Mouse (Mus musculus) B cell, adult 62 days (primary cell): ENCODE results near the gene Olfr1341. TPM values are rescaled to one million over a fixed set of nuclear protein-coding genes. Genes with fewer than 3 reads are reported as not detected.

Source experiments
- total RNA-seq: library from RNA; stranded (reverse); gene quantifications from 4 replicates; pipeline ENCODE4 v1.2.4, GENCODE M21; 2023

Olfr1341 gene
- not detected in 4 replicates for total RNA-seq

DNA sequence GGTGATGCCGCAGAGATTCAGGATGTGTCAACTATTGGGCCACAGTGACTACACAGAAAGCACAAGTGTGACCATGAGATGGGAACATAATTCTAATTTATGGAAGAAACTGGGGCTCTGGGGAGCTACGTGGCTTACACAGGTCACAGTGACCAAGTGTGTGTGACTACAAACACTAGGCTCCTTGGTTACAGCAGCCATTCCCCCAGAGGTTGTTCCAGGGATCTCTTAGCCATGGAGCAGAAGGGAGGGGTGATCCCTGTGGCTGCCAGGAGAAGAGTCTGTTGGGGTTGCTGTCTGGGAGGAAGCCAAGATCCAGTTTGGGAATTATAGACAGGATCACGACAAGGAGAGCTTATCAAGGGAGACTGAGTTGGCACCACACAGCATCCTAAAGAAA, at the start of gene Olfr1341:
Gene Olfr1341 (plus strand): TSS at position 301 of the 400 bp plus-strand sequence.

DNA sequence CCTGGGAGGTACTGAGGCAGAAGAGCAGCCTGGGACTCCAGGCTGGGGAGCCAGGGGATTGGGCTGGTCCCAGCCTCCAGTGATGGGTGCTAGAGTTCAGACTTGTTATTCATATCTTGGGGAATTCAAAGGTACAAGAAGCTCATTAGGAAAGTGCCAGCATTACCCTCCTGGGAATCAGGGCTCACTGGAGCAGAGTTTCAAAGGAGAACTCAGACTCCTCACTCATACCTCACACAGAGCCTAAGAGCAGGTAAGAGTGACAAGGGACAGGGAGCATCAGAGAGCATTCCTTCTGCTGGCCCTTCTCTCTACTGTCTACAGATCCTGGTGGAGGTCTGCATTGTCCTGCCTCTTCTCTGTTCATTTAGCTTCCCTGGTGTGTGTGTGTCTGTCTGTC, 44.7 kb upstream of the Olfr1341 start, which contains the start of gene Olfr62:
Gene Olfr62 (plus strand): TSS at position 301 of the 400 bp plus-strand sequence.

DNA sequence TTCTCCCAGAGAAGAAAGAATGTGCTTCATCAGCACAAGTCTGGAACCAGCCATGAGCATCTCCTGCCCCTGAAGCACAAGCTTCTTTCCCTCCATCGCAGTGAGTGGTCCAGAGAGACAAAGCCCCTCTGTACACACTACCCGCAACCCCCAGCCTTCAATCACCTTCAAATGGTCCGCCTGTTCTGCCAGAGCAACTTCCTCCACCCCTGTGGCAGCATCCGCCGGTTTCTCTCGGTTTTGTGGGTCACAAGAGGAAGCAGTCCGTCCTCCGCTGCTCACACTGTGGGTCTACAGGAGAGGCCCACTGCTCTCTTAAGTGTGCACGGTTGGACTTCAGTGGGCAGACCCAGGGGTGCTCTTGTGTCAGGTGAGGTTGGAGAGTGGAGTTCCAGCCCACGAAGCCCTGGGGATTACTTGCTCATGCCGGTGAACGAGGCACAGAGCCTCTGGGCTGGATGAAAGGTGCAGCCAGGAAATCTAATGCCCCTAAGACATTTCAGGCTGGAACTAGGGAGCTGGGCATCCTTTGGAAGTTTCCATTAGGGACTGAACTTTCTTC, 10.8 kb upstream of the Olfr1341 start, which contains the start of gene Olfr1342:
Gene Olfr1342 (minus strand): TSS at position 345 of the 562 bp plus-strand sequence.

DNA sequence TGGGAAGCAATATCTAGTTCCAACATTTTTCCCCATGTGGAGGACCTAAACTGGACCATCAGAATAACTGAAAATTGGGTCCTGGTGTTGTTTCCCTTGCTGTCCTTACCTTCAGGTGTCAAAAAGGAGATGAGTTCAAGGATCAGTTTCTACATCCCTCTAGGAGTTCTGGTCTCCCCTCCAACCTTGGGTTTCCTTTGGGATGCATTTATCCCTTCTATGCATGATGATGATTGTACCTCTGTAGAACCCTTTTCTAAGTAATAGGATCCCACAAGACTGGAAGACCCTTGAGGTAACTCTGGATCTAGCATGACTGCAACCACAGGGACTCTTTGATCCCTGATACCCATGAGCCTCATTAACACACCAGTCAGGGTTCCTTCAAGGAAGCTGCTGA, 16.5 kb downstream of the Olfr1341 start, which contains the start of gene Olfr1340:
Gene Olfr1340 (plus strand): TSS at position 301 of the 400 bp plus-strand sequence.

DNA sequence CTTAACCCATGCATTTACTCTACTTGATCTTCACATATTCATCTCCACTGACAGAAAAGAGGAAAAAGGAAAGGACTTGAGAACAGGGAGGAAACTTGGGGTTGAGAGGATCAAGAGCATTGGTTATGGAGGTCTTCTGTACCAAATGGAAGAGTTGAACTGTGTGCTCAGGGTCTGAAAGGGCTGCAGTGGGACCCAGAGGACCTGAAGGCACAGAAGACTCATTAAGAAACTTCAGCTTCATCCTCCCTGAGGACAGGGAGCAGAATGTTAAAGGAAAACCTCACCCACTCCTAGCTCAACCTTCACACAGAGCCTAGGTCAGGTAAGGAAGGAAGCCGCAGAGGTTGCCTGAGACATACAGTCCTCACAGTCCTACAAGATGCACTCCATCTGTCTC, 28.6 kb downstream of the Olfr1341 start, which contains the start of gene Olfr1339:
Gene Olfr1339 (plus strand): TSS at position 301 of the 400 bp plus-strand sequence.

DNA sequence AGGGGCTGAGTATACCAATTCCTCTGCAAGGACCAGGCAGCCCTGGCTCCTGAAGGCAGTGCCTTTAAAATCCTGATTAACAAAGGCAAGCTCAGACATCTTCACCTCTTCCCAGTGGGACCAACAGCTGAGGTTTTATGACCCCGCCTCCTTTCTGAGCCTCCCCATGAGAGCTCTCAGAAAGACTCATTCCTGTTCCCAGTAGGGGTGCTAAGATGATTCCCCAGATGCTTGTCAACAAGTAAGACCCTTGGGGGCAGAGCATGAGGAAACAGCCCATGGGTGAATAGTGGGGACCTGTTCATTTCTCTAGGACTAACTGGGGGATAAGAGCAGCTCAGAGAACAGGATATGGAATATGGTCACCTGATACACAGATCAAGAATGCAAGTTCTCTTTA, 55.3 kb downstream of the Olfr1341 start, which contains the start of gene Olfr1338:
Gene Olfr1338 (minus strand): TSS at position 101 of the 400 bp plus-strand sequence.

Other genes with a start within 250 kb of the Olfr1341 start
- gene Mpl, start 246.0 kb upstream of the Olfr1341 start, total RNA-seq = 0.34 to 0.37 TPM in 2 of 4 replicates, not detected in the others
- not detected in 4 replicates for gene Tie1, start 213.5 kb upstream of the Olfr1341 start, total RNA-seq
- gene 2610528J11Rik, start 176.5 kb upstream of the Olfr1341 start, total RNA-seq = not detected in 4 replicates
- not detected in 4 replicates for gene Tmem125, start 159.5 kb upstream of the Olfr1341 start, total RNA-seq
- not detected in 4 replicates for gene Cfap57, start 82.7 kb upstream of the Olfr1341 start, total RNA-seq
- 54.0 to 76.3 TPM (median 63.6 TPM) in 4 replicates for gene Ebna1bp2, start 82.7 kb upstream of the Olfr1341 start, total RNA-seq
- not detected in 4 replicates for gene Olfr62, start 44.6 kb upstream of the Olfr1341 start, total RNA-seq
- gene Olfr1342, start 10.8 kb upstream of the Olfr1341 start, total RNA-seq = not detected in 4 replicates
- not detected in 4 replicates for gene Olfr1340, start 16.6 kb downstream of the Olfr1341 start, total RNA-seq
- not detected in 4 replicates for gene Olfr1339, start 28.7 kb downstream of the Olfr1341 start, total RNA-seq
- gene Olfr1338, start 55.2 kb downstream of the Olfr1341 start, total RNA-seq = not detected in 4 replicates
- gene Olfr1337, start 79.1 kb downstream of the Olfr1341 start, total RNA-seq = not detected in 4 replicates
- not detected in 4 replicates for gene Olfr1335, start 106.4 kb downstream of the Olfr1341 start, total RNA-seq
- gene Olfr1333, start 132.8 kb downstream of the Olfr1341 start, total RNA-seq = not detected in 4 replicates
- not detected in 4 replicates for gene Olfr1331, start 161.1 kb downstream of the Olfr1341 start, total RNA-seq
- gene Olfr1330, start 185.1 kb downstream of the Olfr1341 start, total RNA-seq = not detected in 4 replicates
- gene Olfr1329, start 213.9 kb downstream of the Olfr1341 start, total RNA-seq = not detected in 4 replicates
- not detected in 4 replicates for gene Olfr1328, start 235.1 kb downstream of the Olfr1341 start, total RNA-seq